Mouse (Mus musculus) heart, embryonic 14.5 days (tissue): ENCODE measurements around the gene Wdr91. TPM values are rescaled to one million over a fixed set of nuclear protein-coding genes. Genes with fewer than 3 reads are reported as not detected.
A peak's percentile ranks its signal among the peaks of the same experiment; 100 is the strongest.

Source experiments
- ATAC-seq: fragments of 200-750 bp; cut with Nextera tagmentation; 2 replicates; pipeline ENCODE4 v1.8.0; 2017; ENCODE audit warnings: low read depth, moderate TSS enrichment; ENCODE audit not compliant: insufficient number of reproducible peaks, insufficient read depth, low FRiP score
- H3K27ac ChIP-seq, 2 experiments: fragments of 200-500 bp in 1 of 2; fragments of 300-500 bp in 1 of 2; sonication (generic) in 1 of 2; replicated peaks in 1 of 2; 2 replicates each; pipeline ENCODE4 v1.5.1; 2012 to 2014; ENCODE audit warnings: low read depth in 2 of 2, low read length in 2 of 2, control low read depth in 1 of 2, mild to moderate bottlenecking in 1 of 2, mixed read lengths in 1 of 2; ENCODE audit not compliant: control insufficient read depth in 1 of 2, insufficient read depth in 1 of 2
- H3K27me3 ChIP-seq: fragments of 300-500 bp; sonication (generic); 2 replicates; pipeline ENCODE4 v1.6.1; 2014; ENCODE audit warnings: mild to moderate bottlenecking, low read length, control low read depth; ENCODE audit not compliant: control insufficient read depth, insufficient read depth
- H3K36me3 ChIP-seq: fragments of 300-500 bp; sonication (generic); 2 replicates; pipeline ENCODE4 v1.6.1; 2014; ENCODE audit warnings: mild to moderate bottlenecking, control low read depth, low read length, mixed read lengths; ENCODE audit not compliant: control insufficient read depth, insufficient read depth
- H3K4me1 ChIP-seq, 2 experiments: fragments of 200-500 bp in 1 of 2; fragments of 300-500 bp in 1 of 2; sonication (generic) in 1 of 2; 2 replicates each; pipeline ENCODE4 v1.6.1; 2012 to 2014; ENCODE audit warnings: low read length in 2 of 2, control low read depth in 1 of 2, mixed read lengths in 1 of 2; ENCODE audit not compliant: control insufficient read depth in 2 of 2, insufficient read depth in 2 of 2
- H3K4me2 ChIP-seq: fragments of 300-500 bp; sonication (generic); 2 replicates; pipeline ENCODE4 v1.6.1; 2014; ENCODE audit warnings: mild to moderate bottlenecking, low read length
- H3K4me3 ChIP-seq, 2 experiments: fragments of 200-500 bp in 1 of 2; fragments of 300-500 bp in 1 of 2; sonication (generic) in 1 of 2; 2 replicates each; pipeline ENCODE4 v1.5.1; 2012 to 2014; ENCODE audit warnings: low read length in 2 of 2, mild to moderate bottlenecking in 2 of 2, control low read depth in 1 of 2, low read depth in 1 of 2, moderate library complexity in 1 of 2; ENCODE audit not compliant: control insufficient read depth in 1 of 2, insufficient read depth in 1 of 2
- H3K9ac ChIP-seq: fragments of 300-500 bp; sonication (generic); 2 replicates; pipeline ENCODE4 v1.6.1; 2014; ENCODE audit warnings: mild to moderate bottlenecking, low read length
- H3K9me3 ChIP-seq: fragments of 300-500 bp; sonication (generic); 2 replicates; pipeline ENCODE4 v1.6.1; 2016; ENCODE audit warnings: low read length, control low read depth; ENCODE audit not compliant: control insufficient read depth
- WGBS: fragments of 180-500 bp; shearing (Covaris S2); extraction: QIAGEN DNeasy Blood & Tissue Kit; methylation state at CpG from one replicate; pipeline ENCODE4 v1.1.7; 2014; 5-methylcytosine and 5-hydroxymethylcytosine counted together
- polyA plus RNA-seq: library from polyadenylated mRNA; unstranded; fragments of >200 nt; fragmentation: Nextera tagmentation; extraction: Ambion mirVana; gene quantifications from 2 replicates; pipeline ENCODE4 v1.2.1, GENCODE M21; 2014

The Wdr91 gene
- polyA plus RNA-seq, 1 experiment from 2014 or later: 9.7 TPM

DNA sequence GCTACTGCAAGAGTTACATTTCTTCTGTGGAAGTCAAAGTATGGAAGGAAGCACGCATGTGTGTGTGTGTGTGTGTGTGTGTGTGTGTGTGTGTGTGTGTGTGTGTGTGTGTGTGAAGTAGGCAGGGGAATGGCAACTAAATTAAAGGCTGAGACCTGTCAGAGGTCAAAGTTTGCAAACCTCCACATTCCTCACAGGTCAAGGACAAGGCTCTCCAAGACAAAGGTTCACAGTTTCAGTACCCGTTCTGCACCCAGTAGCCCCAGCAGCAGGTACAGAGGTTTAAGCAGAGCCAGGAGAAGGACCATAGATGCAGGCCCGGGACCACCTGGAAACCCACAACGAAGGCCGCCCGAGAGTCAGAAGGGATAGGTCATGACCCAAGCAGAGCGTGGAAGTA lies 8.5 kb upstream of the Wdr91 start:
- Histone ChIP-seq H3K9me3 (no peaks in the 10 kb centered on the region), H3K4me2 (no peak overlapping the region), H3K36me3 (no peaks in the 10 kb centered on the region), H3K9ac (no peak overlapping the region), H3K27ac (no peak overlapping the region), H3K27me3 (no peaks in the 10 kb centered on the region), H3K4me3 (no peak overlapping the region), H3K4me1 (no peaks in the 10 kb centered on the region; a peak in 1 of 4 replicates)
- no peak for ATAC-seq
- WGBS: 90% methylated on average over 7 of the region's 7 CpGs

DNA sequence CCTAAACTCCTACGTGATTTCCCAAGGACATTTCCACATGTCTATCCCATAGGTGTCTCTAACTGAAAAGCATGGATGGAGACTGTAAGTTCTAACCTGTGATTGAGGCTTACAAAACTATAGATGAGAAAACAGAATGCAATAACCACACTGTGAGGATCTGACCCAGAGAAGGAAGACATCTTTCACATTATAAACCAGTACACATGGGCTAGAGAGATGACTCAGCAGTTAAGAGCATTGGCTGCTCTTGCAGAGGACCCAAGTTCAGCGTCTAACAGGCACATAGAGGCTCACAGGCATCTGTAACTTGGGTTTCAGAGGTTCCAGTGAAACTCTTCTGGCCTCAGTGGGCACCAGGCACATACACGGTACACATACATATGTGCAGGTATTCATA lies 3.8 kb upstream of the Wdr91 start:
- Histone ChIP-seq H3K9ac (no peak overlapping the region), H3K9me3 (no peaks in the 10 kb centered on the region), H3K27me3 (no peaks in the 10 kb centered on the region), H3K27ac (no peak overlapping the region), H3K4me1 (peaks cover 4 to 9% of the 10 kb centered on the region in 2 experiments), H3K4me2 (no peak overlapping the region), H3K4me3 (no peak overlapping the region), H3K36me3 (no peaks in the 10 kb centered on the region)
- 85% methylated on average over 3 of the region's 3 CpGs for WGBS
- no peak for ATAC-seq

DNA sequence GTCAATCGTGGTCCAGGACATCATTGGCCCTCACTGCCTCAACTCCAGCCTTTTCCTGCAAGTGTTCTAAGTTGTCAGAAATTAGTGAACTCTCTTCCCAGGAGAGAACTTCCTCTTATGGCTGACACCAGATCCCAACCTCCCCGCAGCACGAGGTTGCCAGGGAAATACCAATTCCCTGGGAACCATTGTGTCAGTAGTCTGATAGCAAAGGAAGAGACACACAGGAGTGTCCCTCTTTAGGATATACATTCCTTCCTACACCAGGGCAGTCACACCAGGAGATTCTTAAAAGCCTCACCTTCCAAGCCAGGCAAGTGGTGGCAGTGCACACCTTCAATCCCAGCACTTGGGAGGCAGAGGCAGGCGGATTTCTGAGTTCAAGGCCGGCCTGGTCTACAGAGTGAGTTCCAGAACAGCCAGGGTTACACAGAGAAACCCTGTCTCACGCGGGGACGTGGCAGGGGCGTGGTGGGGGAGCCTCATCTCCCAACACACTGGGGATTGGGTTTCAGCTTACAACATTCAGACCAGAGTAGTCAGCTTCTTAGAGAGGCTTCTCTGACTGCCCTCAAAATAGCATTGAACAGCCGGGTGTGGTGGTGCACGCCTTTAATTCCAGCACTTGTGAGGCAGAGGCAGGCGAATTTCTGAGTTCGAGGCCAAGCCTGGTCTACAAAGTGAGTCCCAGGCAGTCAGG lies 2.8 kb upstream of the Wdr91 start:
- Histone ChIP-seq H3K4me3 (no peak overlapping the region), H3K4me2 (no peak overlapping the region), H3K36me3 (peaks cover 6% of the 10 kb centered on the region), H3K9ac (no peak overlapping the region), H3K9me3 (no peaks in the 10 kb centered on the region), H3K4me1 (peaks cover 4 to 12% of the 10 kb centered on the region in 2 experiments), H3K27me3 (no peaks in the 10 kb centered on the region), H3K27ac (no peak overlapping the region)
- 83% methylated on average over 13 of the region's 13 CpGs for WGBS
- no peak for ATAC-seq

DNA sequence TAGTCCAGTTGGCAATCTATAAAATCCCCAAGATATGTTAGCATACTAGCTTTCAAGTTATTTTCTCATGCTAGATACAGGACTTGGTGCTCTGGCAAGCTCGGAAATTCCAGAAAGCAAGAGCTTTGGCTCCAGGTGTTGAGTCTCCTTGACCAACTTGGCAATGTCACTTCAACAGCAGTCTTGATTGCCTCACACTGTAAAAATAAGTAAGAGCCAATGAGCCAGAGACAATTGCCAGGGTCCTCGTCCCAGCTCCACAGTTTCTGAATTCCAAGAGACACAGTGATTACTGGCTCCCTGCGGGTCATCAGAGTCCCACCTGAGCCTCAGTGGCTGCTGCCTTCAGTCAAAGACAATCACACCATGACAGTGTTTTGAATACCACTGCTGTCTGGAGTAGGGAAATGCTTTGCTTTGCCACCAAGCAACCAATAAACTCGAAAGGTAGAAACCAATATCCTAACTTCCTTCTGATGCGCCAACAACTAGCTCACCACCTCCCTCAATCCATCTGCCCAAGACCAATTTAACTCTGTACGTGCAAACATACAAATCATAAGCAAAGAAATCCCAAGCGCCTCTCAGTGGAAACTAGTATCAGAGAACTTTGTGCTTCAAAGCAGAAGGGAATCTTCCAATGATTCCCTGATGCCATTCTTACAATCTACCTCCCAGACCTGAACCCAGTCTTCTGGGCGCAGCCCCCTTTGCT lies 888 bp downstream of the Wdr91 start:
- no peaks in the 10 kb centered on the region for H3K9me3 ChIP-seq
- H3K36me3 ChIP-seq: peaks cover 41% of the 10 kb centered on the region
- peak overlapping the region; percentile 80 for H3K9ac ChIP-seq
- peak overlapping the region; percentile 82 to 93 for H3K27ac ChIP-seq
- H3K4me2 ChIP-seq: peak overlapping the region; percentile 83
- peaks cover 11 to 21% of the 10 kb centered on the region in 2 experiments for H3K4me1 ChIP-seq
- H3K4me3 ChIP-seq: peak overlapping the region; percentile 68 to 97
- H3K27me3 ChIP-seq: no peaks in the 10 kb centered on the region
- 37% methylated on average over 8 of the region's 8 CpGs for WGBS
- no peak for ATAC-seq

DNA sequence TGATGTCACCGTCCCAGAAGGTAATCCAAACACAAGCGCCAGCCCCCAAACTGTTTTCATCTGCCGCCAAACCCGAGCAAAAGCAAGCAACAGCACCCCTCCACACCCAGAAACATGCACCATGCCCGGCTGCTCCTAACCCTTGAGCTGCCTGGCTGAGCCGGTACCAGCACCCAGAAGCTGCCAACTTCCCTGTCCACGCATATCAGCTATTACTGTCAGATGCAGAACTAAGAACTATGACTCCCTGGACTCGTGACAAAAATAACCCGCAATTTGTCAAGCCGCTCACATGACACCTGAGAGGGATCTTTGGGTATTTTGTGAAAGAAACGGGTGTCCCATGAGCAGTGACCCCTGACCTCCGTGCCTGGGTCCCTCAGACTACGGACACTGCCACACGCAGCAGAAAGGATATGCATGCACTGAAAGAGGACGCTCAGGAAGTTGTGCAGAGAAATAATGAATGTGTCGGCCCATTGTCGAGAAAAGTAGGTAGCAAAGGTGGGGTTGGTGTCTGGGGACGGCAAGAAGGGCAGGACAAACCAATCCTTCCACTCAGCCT lies 2.9 kb downstream of the Wdr91 start:
- peaks cover 26 to 41% of the 10 kb centered on the region in 2 experiments for H3K4me1 ChIP-seq
- 77% methylated on average over 18 of the region's 18 CpGs for WGBS
- no peak overlapping the region for H3K27ac ChIP-seq
- peaks cover 50% of the 10 kb centered on the region for H3K36me3 ChIP-seq
- no peak for ATAC-seq
- no peaks in the 10 kb centered on the region for H3K9me3 ChIP-seq
- H3K27me3 ChIP-seq: no peaks in the 10 kb centered on the region
- no peak overlapping the region for H3K4me2 ChIP-seq
- no peak overlapping the region for H3K9ac ChIP-seq
- no peak overlapping the region for H3K4me3 ChIP-seq

DNA sequence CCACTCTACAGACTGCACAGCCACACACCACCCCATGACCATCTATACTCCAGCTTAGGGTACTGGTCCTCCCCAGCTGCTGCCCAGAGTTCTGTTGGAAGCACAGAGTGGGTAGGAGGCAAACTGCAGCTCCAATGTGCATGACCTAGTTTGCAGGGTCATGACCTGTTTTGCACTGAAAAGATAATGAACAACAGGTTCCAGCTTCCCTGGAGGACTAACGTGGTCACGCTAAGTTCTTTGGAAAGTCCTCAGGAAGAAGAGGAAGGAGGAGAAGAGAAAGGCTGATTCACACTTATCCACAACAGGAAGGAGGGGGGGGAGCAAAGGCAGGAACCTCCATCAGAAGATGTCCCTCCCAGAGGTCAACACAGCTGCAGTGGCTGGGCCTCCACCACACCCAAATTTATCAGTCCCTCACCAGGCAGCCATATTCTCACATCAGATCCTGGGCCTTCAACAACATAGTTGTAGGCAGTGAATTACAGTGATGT lies 3.5 kb downstream of the Wdr91 start:
- H3K4me1 ChIP-seq: peaks cover 32 to 47% of the 10 kb centered on the region in 2 experiments
- 65% methylated on average over 2 of the region's 2 CpGs for WGBS
- ATAC-seq: no peak
- H3K9me3 ChIP-seq: no peaks in the 10 kb centered on the region
- no peak overlapping the region for H3K27ac ChIP-seq
- H3K36me3 ChIP-seq: peaks cover 50% of the 10 kb centered on the region
- no peaks in the 10 kb centered on the region for H3K27me3 ChIP-seq
- H3K9ac ChIP-seq: no peak overlapping the region
- H3K4me2 ChIP-seq: no peak overlapping the region
- H3K4me3 ChIP-seq: no peak overlapping the region

DNA sequence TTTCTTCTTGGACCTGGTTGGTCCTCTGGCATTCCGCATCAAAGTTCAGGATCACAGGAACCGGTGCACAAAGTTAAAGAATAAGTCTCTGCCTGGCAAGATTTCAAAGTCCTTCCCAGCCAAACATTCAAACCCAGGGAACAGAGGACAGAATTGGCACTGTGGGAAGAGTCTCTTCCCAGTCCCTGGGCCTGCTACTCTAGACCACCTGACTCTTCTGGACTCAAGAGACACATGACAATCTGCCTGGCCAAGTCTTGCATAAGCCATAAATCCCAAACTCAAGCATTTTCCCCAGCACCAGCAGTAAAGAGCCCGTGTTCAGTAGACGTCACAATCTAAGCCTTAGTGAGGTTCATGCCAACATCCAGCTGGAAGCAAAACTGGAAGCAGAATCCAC lies 4.0 kb downstream of the Wdr91 start:
- no peaks in the 10 kb centered on the region for H3K9me3 ChIP-seq
- WGBS: 92% methylated on average over 4 of the region's 4 CpGs
- peaks cover 50% of the 10 kb centered on the region for H3K36me3 ChIP-seq
- no peaks in the 10 kb centered on the region for H3K27me3 ChIP-seq
- ATAC-seq: no peak
- H3K4me2 ChIP-seq: no peak overlapping the region
- H3K4me1 ChIP-seq: peaks cover 37 to 52% of the 10 kb centered on the region in 2 experiments
- H3K4me3 ChIP-seq: no peak overlapping the region
- no peak overlapping the region for H3K9ac ChIP-seq
- H3K27ac ChIP-seq: no peak overlapping the region
